Mouse (Mus musculus): ENCODE results near the gene Dok5. TPM values are rescaled to one million over a fixed set of nuclear protein-coding genes. Genes with fewer than 3 reads are reported as not detected.

The Dok5 gene
- polyA plus RNA-seq (2015; fragmentation: Nextera tagmentation; extraction: Ambion mirVana): 6.1 and 8.4 TPM in 2 replicates

DNA sequence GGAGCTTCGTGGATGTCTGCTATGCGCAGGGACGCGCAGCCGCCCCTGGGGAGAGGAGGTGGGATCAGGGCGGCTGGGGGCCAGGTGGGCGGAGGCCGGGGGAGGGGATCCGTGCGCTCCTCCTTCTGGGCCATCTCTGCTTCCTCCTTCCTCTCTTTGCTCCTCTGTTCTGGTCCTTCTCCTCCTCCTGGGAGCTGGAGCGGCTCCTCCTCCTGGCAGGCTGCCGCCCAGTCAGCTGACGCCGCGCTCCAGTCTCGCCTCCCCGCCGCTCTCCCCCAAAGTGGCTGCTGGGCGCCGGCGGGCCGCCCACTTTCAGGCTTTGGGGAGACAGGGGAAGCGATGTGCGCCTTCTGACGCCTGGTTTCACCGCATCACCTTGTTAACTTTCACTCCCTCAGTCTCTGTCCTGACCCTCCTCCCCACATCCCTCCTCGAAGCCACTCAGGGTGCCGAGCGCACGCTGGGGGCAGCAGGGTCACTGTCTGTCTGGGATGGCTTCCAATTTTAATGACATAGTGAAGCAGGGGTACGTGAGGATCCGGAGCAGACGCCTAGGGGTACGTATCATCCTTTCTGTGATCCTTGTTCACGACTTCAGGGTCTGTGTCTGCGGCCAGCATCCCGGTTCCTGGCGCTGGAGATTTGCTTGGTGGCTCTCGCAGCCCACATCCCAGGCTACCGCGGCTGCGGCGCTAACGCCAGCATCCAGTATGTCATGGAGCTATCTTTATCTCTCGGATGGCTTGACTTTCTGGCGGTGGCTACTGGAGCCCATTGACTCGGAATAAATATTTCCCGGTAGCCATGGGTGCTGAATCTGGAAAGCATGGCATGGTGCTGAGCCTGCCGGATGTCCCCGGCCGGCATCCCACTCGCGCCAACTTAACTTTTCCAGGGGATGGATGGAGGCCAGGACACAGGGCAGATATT is at the start of gene Dok5:
Gene Dok5 (plus strand): TSS at position 176 of the 930 bp plus-strand sequence.
- Histone ChIP-seq H3K36me3 (no peaks in the 10 kb centered on the region), H3K9me3 (no peaks in the 10 kb centered on the region), H3K27me3 (replicated peaks) (peaks cover 20% of the 10 kb centered on the region), H3K4me3 (peak within 1 kb of the TSS; percentile 64), H3K9ac (peak within 1 kb of the TSS; percentile 79), H3K4me1 (peaks cover 38% of the 10 kb centered on the region), H3K4me2 (peak within 1 kb of the TSS; percentile 90), H3K27ac (replicated peaks) (peak within 1 kb of the TSS; percentile 67)
- 1% methylated on average over 47 of the region's 53 CpGs for WGBS
- ATAC-seq (ENCODE audit: extremely low read depth, insufficient number of reproducible peaks, low FRiP score, low TSS enrichment): peak; percentile 69

- H3K27ac ChIP-seq (replicated peaks): no peak overlapping the region
- no peak for ATAC-seq (ENCODE audit: extremely low read depth, insufficient number of reproducible peaks, low FRiP score, low TSS enrichment)
- WGBS: 79% methylated on average over 2 of the region's 2 CpGs
Measured at GRCm38 (mm10) chr2:170683385-170683784, 48.2 kb upstream of the Dok5 start.

DNA sequence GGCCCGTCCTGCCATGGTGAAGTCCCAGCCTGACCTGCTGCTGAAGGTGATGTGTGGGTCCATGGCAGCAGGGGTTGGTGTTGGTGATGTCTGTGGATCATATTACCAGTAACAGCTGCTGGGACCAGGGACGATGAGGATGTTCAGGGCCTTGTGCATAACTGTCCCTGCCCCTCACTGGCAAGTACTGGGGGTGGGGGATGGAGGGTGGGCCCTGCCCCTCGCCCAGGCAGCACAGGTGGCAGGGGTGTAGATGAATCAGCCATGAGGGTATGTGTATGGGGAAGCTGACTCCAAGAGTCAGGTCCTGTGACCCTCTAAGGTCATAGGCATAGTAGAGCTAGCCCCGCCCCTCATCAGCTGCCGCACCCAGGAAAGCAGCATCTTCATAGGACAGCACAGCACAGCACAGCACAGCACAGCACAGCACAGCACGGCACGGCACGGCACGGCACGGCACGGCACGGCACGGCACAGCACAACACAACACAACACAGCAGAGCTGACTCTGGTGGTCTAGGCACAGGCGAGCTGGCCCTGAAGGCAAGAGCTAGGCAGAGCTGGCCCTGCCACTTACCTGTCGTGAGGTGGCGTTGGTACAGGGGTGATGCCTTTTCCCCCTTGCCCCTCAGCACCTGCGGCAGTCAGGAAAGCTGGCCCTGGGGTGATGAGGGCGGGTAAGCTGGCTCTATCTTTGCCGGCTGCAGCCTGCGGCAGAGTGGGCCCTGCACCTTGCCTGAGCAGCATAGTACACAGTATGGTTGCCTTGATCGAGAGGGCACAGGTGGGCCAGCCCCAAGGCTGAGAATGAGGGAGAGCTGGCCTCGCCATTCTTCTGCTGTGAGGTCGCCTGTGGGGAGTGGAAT is 36.3 kb upstream of the Dok5 start:
- Histone ChIP-seq H3K9me3 (no peaks in the 10 kb centered on the region), H3K4me3 (no peak overlapping the region), H3K4me2 (no peak overlapping the region), H3K27me3 (replicated peaks) (no peaks in the 10 kb centered on the region), H3K4me1 (no peaks in the 10 kb centered on the region), H3K36me3 (no peaks in the 10 kb centered on the region), H3K27ac (replicated peaks) (no peak overlapping the region), H3K9ac (no peak overlapping the region)
- 75% methylated on average over 23 of the region's 23 CpGs for WGBS
- no peak for ATAC-seq (ENCODE audit: extremely low read depth, insufficient number of reproducible peaks, low FRiP score, low TSS enrichment)

More at GRCm38 (mm10) chr2:170683385-170683784, 48.2 kb upstream of the Dok5 start:
- Histone ChIP-seq H3K4me3 (no peak overlapping the region), H3K4me1 (no peaks in the 10 kb centered on the region), H3K9ac (no peak overlapping the region), H3K27me3 (replicated peaks) (no peaks in the 10 kb centered on the region), H3K4me2 (no peak overlapping the region), H3K9me3 (no peaks in the 10 kb centered on the region), H3K36me3 (no peaks in the 10 kb centered on the region)

DNA sequence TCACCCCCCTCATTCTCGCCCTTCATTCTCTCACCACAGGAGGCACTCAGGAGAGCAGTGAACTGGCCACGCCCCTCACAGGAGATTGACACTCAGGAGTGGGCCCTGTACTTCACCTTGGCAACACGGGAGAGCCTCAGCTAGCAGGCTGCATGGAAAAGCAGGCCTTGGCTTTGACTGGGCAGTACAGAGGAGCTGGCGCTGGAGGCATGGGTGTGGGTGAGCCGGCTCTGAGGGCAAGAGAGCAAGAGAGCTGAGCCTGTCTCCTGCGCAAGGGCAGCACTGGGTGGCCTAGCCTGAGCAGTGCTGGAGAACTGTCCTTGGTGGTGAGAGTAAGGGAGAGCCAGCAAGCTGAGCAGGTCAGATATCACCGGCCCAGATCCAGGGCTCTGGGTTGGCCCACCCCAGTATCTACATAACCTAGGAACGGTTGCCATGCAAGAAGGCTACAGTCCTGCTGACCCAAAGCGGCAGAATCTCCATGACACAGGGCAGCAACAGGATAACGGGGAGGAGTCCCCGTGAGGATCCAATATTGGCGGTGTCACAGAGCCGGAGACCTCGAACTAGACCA is 35.6 kb upstream of the Dok5 start:
- H3K4me1 ChIP-seq: no peaks in the 10 kb centered on the region
- H3K27ac ChIP-seq (replicated peaks): no peak overlapping the region
- no peaks in the 10 kb centered on the region for H3K36me3 ChIP-seq
- H3K4me3 ChIP-seq: no peak overlapping the region
- no peak for ATAC-seq (ENCODE audit: extremely low read depth, insufficient number of reproducible peaks, low FRiP score, low TSS enrichment)
- WGBS: 65% methylated on average over 14 of the region's 14 CpGs
- no peaks in the 10 kb centered on the region for H3K9me3 ChIP-seq
- no peaks in the 10 kb centered on the region for H3K27me3 ChIP-seq (replicated peaks)
- no peak overlapping the region for H3K4me2 ChIP-seq
- H3K9ac ChIP-seq: no peak overlapping the region

DNA sequence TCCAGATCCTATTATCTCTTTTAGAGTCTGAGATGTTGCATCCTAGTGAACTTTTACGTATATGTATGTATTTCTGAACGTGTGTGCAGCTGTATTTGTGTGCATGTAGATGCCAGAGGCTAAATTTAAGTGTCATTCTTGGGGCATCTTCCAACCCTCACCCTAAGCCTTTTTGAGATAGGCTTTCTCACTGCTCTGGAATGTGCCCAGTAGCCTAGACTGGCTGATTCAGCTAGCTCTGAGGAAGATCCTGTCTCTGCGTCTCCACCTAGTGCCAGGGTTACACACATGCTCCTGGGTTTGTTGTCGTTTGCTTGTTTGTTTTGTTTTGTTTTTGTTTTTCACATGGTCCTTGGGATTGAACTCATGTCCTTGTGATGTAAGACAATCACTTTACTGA is 31.1 kb upstream of the Dok5 start:
- Histone ChIP-seq H3K9ac (no peak overlapping the region), H3K4me2 (no peak overlapping the region), H3K36me3 (no peaks in the 10 kb centered on the region), H3K27ac (replicated peaks) (no peak overlapping the region), H3K27me3 (replicated peaks) (no peaks in the 10 kb centered on the region), H3K4me3 (no peak overlapping the region), H3K4me1 (no peaks in the 10 kb centered on the region), H3K9me3 (no peaks in the 10 kb centered on the region)
- WGBS: 58% methylated on average over 4 of the region's 4 CpGs
- ATAC-seq (ENCODE audit: extremely low read depth, insufficient number of reproducible peaks, low FRiP score, low TSS enrichment): no peak

DNA sequence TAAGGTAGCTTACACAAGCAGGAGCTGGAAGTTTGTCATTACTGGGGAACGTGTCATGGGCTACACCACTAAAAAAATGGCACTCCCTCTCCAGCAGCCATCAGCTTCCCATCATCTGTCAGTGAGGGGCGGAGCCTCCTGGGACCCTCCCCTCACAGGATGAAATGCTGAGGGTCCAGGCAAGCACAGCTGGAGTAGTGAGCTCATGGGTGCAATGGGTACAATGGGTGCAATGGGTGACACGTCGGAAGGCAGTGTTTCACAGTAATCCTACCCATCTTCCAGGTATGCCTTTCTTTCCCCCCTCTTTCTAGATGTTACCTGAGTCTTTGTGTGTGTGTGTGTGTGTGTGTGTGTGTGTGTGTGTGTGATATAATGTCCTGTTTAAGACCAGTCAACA is 25.1 kb upstream of the Dok5 start:
- Histone ChIP-seq H3K27ac (replicated peaks) (no peak overlapping the region), H3K4me2 (no peak overlapping the region), H3K9me3 (peaks cover 4% of the 10 kb centered on the region; the same call in 1 of the 2 replicates), H3K36me3 (no peaks in the 10 kb centered on the region), H3K4me3 (no peak overlapping the region), H3K9ac (no peak overlapping the region), H3K4me1 (no peaks in the 10 kb centered on the region), H3K27me3 (replicated peaks) (no peaks in the 10 kb centered on the region)
- WGBS: 79% methylated on average over 4 of the region's 4 CpGs
- no peak for ATAC-seq (ENCODE audit: extremely low read depth, insufficient number of reproducible peaks, low FRiP score, low TSS enrichment)

DNA sequence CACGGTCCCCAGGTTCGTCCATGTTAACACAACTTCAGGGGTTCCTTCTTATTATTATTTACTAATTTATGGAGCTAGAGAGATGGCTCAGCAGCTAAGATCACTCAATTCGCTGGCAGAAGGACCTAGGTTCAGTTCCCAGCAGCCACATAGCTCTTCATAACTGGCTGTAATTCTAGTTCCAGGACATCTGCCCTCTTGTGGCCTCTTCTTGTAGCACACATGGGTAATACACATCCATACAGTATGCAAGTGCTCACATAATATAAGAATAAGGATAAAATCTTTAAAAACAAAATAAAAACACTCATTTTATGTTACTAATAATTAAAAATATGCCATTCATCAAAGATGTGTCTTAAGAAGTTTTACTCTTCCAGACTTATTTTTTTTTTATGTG is 23.9 kb upstream of the Dok5 start:
- WGBS: 79% methylated on average over 3 of the region's 3 CpGs

GRCm38 (mm10) chr2:170708901-170709300 is 22.7 kb upstream of the Dok5 start:
- H3K9me3 ChIP-seq: peaks cover 4% of the 10 kb centered on the region; the same call in 1 of the 2 replicates
- H3K36me3 ChIP-seq: no peaks in the 10 kb centered on the region
- H3K4me3 ChIP-seq: no peak overlapping the region
- H3K4me1 ChIP-seq: no peaks in the 10 kb centered on the region
- H3K27ac ChIP-seq (replicated peaks): no peak overlapping the region
- H3K9ac ChIP-seq: no peak overlapping the region
- no peak overlapping the region for H3K4me2 ChIP-seq
- 65% methylated on average over 9 of the region's 9 CpGs for WGBS
- ATAC-seq (ENCODE audit: extremely low read depth, insufficient number of reproducible peaks, low FRiP score, low TSS enrichment): no peak
- H3K27me3 ChIP-seq (replicated peaks): no peaks in the 10 kb centered on the region

More for the DNA sequence above, 23.9 kb upstream of the Dok5 start:
- H3K27me3 ChIP-seq (replicated peaks): no peaks in the 10 kb centered on the region
- H3K36me3 ChIP-seq: no peaks in the 10 kb centered on the region
- ATAC-seq (ENCODE audit: extremely low read depth, insufficient number of reproducible peaks, low FRiP score, low TSS enrichment): no peak
- no peak overlapping the region for H3K4me3 ChIP-seq
- no peak overlapping the region for H3K4me2 ChIP-seq
- H3K9me3 ChIP-seq: peaks cover 4% of the 10 kb centered on the region; the same call in 1 of the 2 replicates
- no peaks in the 10 kb centered on the region for H3K4me1 ChIP-seq
- H3K27ac ChIP-seq (replicated peaks): no peak overlapping the region
- H3K9ac ChIP-seq: no peak overlapping the region

DNA sequence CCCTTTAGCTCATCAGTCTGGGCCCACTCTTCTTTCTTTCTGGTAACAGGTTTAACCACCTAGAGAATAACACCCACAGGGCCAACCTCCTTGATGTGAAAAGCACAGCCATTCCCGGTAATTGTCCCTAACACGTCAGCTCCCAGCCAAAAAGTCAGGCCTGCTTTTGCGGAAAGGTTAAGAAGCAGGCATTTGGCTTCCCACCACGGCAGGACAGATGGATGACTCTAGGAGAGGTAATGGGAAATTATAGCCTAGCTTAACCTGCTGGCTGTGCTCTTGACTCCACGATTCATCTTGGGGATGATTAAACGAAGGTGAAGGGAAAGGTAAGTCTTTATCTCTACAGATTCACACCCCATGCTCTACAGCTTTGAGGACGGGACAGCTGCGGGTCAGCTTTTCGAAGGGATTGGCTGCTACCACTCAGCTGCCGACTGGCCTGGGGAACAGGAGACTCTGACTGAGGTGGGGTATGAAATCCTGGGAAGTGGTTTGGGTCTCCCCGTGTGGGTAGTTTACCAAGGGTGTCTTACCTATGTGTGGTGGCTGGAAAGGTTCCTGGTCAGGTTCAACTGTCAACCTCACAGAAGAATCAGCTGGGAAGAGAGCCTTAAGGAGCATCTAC is 18.8 kb upstream of the Dok5 start:
- no peak overlapping the region for H3K27ac ChIP-seq (replicated peaks)
- WGBS: 71% methylated on average over 11 of the region's 11 CpGs
- H3K9me3 ChIP-seq: no peaks in the 10 kb centered on the region
- H3K4me3 ChIP-seq: no peak overlapping the region
- no peaks in the 10 kb centered on the region for H3K36me3 ChIP-seq
- 0 out of 2 replicates have a peak, but pooled peaks cover 6% of the 10 kb centered on the region for H3K4me1 ChIP-seq
- H3K27me3 ChIP-seq (replicated peaks): no peaks in the 10 kb centered on the region
- H3K4me2 ChIP-seq: no peak overlapping the region
- no peak overlapping the region for H3K9ac ChIP-seq
- no peak for ATAC-seq (ENCODE audit: extremely low read depth, insufficient number of reproducible peaks, low FRiP score, low TSS enrichment)

DNA sequence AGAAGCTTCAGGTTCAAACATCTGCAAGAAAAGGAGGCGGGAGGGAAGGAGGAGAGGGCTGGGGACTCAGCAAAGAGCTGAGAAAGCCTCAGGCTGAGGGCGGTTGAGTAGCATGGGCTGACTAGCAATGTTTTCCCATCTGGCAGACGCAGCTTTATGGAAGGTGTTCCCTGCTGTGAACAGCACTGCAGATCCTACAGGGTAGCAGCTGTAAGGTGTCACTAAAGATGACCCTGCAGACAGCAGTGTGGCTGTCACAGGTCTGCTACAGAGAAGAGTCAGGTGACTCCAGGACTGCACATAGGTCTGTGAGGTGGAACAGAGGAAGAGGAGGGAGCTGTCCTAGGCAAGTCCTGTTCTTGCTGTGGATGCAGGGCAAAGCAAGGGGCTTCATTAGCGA is 11.2 kb upstream of the Dok5 start:
- H3K9me3 ChIP-seq: peaks cover 3% of the 10 kb centered on the region; the same call in 1 of the 2 replicates
- no peak overlapping the region for H3K27ac ChIP-seq (replicated peaks)
- H3K36me3 ChIP-seq: no peaks in the 10 kb centered on the region
- H3K4me3 ChIP-seq: no peak overlapping the region
- H3K4me2 ChIP-seq: no peak overlapping the region
- H3K27me3 ChIP-seq (replicated peaks): no peaks in the 10 kb centered on the region
- WGBS: 42% methylated on average over 4 of the region's 4 CpGs
- peaks cover 9% of the 10 kb centered on the region for H3K4me1 ChIP-seq
- H3K9ac ChIP-seq: no peak overlapping the region
- ATAC-seq (ENCODE audit: extremely low read depth, insufficient number of reproducible peaks, low FRiP score, low TSS enrichment): no peak

Measured in heart, embryonic 13.5 days (tissue).